Mouse (Mus musculus): Measurements from ENCODE around the gene Timm29.
"Not testable (repeated sequence)": the region's sequence is repeated elsewhere in the genome, so short reads cannot be mapped to it uniquely, and the experiment has no call there.

Timm29 gene

DNA sequence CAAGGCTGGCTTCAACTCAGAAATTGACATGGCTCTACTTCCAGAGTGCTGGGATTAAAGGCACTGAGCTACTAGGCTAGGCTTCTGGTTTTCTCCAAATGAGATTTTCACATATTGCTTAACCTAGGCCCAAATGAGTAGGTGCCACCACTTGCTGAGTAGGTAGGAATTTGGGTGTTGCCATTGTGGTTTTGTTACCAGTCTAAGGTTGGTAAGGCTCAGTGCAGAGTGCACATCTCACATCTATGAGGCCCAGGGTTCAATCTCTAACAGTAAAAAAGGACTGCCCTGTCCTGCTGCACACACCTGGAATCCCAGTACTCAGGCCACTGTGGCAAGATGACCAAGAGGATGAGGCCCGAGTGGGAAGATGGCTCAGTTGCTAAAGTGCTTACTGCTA lies 7.1 kb upstream of the Timm29 start:
- DNase-seq = no peak

DNA sequence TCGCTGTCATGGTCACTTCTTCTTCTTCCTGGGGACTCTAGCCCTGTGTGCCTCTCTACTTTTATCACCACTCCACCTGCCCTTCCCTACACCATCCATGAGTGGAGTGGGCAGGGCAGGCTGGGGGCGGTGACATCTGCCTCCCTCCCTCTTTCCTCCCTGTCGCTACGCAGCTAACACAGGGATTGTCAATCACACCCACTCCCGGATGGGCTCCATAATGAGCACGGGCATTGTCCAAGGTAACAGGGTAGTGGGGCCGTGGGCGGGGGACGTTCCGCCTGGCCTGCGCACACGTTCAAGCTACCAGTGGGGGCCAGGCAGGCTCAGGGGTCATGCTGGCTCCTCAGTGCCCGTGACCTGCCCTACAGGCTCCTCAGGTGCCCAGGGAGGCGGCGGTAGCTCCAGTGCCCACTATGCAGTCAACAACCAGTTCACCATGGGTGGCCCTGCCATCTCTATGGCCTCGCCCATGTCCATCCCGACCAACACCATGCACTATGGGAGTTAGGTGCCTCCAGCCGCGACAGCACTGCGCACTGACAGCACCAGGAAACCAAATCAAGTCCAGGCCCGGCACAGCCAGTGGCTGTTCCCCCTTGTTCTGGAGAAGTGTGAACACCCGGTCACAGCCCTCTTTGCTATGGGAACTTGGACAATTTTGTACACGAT lies 4.7 kb upstream of the Timm29 start:
- no peak for DNase-seq

- DNase-seq = no peak
These were observed 4.2 kb upstream of the Timm29 start for GRCm38 (mm10) chr9:21588350-21588749.

DNA sequence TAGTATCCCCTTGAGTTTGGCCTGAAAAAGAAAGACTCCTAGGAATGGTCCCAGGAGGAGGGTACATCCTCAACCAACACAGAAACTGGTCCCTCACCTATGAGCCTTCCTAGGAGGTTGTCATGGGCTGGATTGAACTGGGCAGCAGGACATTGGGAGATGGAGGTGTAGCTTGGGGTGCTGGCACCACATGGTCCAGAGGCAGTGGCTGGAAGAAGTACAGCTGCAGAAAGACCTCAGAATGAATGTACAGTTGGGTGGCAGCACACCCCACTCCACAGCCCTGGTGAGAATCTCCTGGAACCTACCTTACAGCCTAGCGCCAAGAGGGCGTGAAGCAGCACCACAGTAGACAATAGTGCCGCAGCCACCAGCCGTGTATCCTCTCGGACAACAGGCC lies 3.0 kb upstream of the Timm29 start:
- DNase-seq = no peak

DNA sequence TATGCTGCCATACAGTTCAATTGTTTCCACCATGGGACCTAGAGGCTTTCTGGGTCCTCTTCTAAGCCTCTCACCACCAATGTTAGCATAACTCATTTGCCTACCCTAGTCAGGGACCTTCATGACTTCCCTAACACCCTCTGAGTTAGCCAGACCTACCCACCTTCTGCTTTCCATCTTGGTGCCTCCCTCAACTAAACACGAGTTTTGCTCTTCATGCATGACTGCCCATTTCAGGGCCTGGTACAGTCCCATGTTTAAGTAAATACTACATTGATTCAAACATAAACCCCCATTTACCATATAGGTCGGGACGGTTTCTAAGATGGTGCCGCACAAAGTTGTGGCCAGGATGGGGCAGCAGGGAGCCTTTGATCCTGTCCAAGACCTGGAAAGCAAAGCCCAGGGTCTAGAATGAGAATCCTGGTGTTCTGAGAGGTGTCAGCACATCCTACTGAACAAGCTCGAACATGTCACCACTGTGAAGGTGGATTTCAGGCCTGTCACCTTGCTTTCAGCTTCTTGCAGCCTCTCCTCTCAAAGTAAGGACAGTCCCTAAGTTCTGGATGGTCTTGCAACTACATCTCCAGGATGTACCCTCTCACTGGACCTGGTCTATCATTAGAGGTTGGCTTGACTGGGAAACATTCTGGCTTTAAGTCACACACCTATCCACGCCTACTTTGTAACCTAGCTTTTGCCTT lies 1.2 kb upstream of the Timm29 start:
- DNase-seq = no peak

- DNase-seq = no peak
These were observed 455 bp upstream of the Timm29 start for GRCm38 (mm10) chr9:21591831-21592702.

GRCm38 (mm10) chr9:21593122-21593721 lies 700 bp downstream of the Timm29 start:
- peak; percentile 62 for DNase-seq

- DNase-seq = not testable (repeated sequence)
These were observed 1.8 kb downstream of the Timm29 start for GRCm38 (mm10) chr9:21594350-21594749.

GRCm38 (mm10) chr9:21594838-21595237 lies 2.3 kb downstream of the Timm29 start:
- no peak for DNase-seq

DNA sequence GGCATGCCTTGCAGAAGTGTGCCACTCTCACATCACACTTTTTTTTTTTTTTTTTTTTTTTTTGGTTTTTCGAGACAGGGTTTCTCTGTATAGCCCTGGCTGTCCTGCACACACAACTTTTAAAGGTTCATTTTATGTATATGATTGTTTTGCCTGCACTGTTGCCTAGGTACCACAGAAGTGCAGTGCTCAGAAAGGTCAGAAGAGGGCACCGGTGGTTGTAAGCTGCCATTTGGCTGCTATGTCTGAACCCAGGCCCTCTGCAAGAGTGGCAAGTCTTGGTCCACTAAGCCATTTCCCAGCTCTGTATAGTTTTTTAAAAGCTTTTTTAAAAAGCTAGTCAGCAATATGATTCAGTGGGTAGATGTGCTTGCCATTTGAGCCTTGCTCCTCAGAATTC lies 5.7 kb downstream of the Timm29 start:
- peak; percentile 78 for DNase-seq

GRCm38 (mm10) chr9:21600186-21600585 lies 7.7 kb downstream of the Timm29 start:
- DNase-seq = no peak

DNA sequence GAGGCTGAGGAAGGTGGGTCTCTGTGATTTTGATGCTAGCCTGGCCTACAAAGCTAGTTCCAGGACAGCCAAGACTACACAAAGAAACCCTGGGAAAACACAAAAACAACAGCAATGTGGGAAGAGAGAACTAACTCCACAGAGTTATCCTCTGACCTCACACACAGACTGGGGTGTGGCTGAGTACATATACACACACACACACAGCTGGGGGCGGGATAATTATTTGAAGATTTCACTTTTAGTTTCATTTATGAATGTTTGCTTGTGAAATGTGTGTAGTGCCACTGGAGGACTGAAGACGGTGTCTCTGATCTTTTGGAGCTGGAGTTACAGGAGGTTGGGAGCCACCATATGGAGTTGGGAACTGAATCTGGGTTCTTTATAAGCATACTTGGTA lies 8.6 kb downstream of the Timm29 start:
- DNase-seq = no peak

DNA sequence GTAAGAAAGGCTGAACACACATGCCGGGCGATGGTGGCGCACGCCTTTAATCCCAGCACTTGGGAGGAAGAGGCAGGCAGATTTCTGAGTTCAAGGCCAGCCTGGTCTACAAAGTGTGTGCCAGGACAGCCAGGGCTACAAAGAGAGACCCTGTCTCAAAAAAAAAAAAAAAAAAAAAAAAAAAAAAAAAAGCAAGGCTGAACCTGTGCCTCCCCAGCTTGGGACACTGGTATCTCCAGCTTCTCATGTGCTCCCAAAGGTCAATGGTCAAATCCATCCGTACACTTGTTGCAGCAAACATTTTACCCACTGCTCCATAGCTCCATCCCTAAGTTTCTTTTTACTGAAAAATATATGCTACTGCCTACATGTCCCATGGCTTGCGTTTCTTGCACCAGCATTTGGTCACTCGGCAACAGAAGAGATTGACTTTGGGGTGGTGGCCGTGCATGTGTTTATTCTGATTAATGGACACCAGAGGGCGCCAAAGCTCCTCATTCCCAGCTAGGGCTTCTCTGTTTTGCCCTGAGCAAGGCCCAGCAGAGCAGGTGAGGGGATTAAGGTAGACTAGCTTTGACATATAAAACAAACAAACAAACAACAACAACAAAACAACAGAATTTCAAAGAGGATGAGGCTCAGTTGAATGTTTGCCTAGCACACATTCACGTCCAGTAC lies 9.3 kb downstream of the Timm29 start:
- peak; percentile 77 for DNase-seq

GRCm38 (mm10) chr9:21604119-21604518 lies 11.6 kb downstream of the Timm29 start:
- no peak for DNase-seq

DNA sequence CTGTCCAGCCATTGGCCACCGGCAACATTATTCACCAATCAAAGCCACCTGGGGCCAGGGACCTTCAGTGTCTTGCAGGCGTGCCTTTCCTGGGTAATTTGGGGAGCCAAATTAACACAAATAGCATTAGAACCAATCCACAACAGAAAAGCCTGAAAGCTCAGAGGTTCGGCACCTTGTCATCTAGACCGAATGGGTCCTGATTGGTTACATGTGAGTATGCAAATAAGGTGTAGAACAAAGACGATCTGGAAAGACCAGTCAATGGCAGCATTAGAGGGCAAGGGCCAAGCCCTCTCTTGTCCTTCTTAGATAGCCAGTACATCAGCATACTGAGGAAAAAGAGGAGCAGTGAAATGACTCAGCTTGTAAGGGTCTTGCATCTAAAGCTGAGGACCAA lies 13.3 kb downstream of the Timm29 start:
- no peak for DNase-seq

DNA sequence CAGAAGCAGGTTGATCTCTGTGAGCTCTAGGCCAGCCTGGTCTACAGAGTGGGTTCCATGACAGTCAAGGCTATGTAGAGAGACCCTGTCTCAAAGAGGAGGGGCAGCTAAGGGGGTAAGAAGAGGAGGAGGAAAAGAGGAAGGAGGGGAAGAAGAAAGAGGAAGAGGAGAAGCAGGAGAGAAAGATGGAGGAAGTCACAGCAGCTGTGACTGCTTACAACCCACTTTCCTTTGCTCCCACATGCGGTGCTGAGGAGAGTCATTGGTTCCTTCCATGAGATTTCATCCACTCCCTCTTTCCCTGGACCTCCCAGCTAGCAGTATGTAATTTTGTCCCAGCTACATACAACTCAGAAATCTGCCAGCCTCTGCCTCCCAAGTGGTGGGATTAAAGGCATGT lies 14.1 kb downstream of the Timm29 start:
- DNase-seq = no peak

DNA sequence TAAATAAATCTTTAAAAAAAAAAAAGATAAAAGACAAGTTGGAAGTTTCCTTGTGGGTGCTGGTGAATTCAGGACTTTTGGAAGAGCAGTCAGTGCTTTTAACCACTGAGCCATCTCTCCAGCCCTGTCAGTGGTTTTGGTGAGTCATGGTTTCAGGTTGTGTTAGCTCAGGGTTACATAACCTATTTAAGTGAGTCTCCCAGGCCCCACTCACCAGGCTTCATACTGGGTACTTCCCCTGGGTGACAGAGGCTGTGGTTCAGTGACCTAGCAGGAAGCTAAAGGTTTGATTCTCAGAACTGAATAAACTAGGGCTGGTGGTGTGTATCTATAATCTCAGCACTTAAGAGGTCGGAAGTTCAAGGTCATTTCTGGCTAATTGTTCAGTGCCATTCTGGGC lies 17.3 kb downstream of the Timm29 start:
- DNase-seq = peak; percentile 74

- no peak for DNase-seq
These were observed 22.5 kb downstream of the Timm29 start for GRCm38 (mm10) chr9:21614864-21615616.

DNA sequence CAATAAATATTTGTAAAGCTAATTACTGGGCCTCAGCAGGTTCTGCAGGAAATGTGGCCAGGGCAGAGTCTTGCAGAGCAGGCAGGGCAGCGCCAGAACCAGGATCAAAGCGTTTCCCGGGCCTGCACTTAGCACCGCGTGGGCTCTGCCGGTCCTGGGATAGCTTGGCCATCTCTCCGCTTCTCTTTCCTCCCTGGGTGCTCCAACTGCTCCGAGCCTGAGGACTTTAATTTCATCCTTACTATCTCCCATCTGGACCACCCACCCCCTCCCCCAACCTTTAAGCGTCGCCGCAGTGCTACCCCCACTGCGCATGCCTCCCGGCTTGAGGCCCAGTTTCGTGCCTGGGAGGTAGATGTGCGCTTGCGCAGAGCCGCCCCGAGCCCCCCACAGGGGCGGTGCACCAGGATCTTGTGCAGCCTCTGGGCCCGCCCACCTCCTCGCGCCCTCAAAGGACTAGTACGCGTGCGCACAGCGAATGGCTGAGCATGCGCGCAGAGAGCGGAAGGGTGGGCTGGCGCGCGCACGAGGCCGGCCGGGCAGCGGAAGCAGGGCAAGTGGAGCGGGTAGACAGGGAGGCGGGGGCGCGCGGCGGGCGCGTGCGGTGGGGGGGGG lies 23.2 kb downstream of the Timm29 start, which contains the start of gene Smarca4:
Smarca4 (plus strand) TSS at position 553 of the 615 bp plus-strand sequence.
- DNase-seq = peak; percentile 100

DNA sequence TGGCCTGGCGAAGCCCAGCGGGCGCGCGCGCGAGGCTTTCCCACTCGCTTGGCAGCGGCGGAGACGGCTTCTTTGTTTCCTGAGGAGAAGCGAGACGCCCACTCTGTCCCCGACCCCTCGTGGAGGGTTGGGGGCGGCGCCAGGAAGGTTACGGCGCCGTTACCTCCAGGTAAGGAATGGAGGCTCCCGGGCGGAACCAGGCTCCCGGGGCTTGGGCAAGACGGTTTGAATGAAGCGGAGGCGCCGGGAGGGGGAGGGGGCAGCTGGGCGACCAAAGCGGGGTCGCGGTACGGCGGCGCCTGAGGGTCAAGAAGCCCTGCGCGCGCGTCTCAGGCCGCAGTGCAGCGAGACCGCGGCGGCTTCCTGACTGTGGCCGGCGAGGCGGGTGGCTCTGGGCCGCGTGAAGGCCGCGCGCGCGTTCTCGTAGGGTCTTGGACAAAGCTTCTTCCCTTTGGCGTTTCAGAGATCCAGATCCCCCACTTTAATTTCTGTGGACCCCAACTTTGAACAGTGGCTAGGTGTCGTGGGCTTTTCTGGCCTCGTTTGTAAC lies 23.8 kb downstream of the Timm29 start:
- DNase-seq = peak; percentile 93

DNA sequence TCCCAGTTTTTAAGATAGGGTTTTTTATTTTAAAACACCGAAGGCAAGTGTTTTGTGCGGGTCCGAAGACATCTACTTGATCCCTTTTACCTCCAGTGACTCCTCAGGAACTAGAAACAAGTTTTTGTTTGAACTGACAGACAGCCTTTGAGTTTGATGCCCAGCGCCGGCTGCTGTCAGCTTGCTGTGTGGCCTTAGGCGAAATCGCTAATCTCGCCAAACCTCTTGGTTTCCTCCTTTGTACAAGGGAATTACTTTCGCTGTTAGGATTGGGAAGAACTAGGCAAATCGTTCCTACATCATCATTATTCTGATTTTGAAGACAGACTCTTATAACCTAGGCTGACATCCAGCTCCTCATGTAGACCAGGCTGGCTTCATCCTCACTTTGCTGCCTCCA lies 24.5 kb downstream of the Timm29 start:
- DNase-seq = peak; percentile 49

Measured in thymus, postnatal 4 days (tissue).